Mouse (Mus musculus) cortical plate, adult 2 months (tissue): ENCODE measurements around the gene Ubac2. TPM values are rescaled to one million over a fixed set of nuclear protein-coding genes. Genes with fewer than 3 reads are reported as not detected.

ENCODE experiments used
- H3K27ac ChIP-seq: fragments of 200-500 bp; 2 replicates; pipeline ENCODE4 v1.5.1; 2012; ENCODE audit warnings: low read length, control low read depth, inconsistent platforms; ENCODE audit not compliant: insufficient read depth
- H3K4me1 ChIP-seq: fragments of 200-500 bp; 2 replicates; pipeline ENCODE4 v1.6.1; 2011; ENCODE audit warnings: low read length; ENCODE audit not compliant: control insufficient read depth, insufficient read depth
- H3K4me3 ChIP-seq: fragments of 200-500 bp; 2 replicates; pipeline ENCODE4 v1.5.1; 2011; ENCODE audit warnings: mild to moderate bottlenecking, low read length, control low read depth; ENCODE audit not compliant: insufficient read depth
- CTCF ChIP-seq: fragments of 200-500 bp; IDR thresholded peaks from 2 replicates; pipeline ENCODE4 v1.5.1; 2011; ENCODE audit warnings: mild to moderate bottlenecking, control low read depth, low read length; ENCODE audit not compliant: insufficient read depth; ENCODE audit errors: extremely low read depth
- POLR2A ChIP-seq: fragments of 200-500 bp; IDR thresholded peaks from 2 replicates; pipeline ENCODE4 v1.6.1; 2011; ENCODE audit warnings: mild to moderate bottlenecking, low read length, control low read depth; ENCODE audit not compliant: insufficient read depth; ENCODE audit errors: extremely low read depth
- polyA plus RNA-seq: library from polyadenylated mRNA; depleted of rRNA; stranded (reverse); fragments of >200 nt; gene quantifications from 2 replicates; pipeline ENCODE4 v1.2.3, GENCODE M21; 2012

The Ubac2 gene
- polyA plus RNA-seq, 1 experiment = 41.5 TPM

DNA sequence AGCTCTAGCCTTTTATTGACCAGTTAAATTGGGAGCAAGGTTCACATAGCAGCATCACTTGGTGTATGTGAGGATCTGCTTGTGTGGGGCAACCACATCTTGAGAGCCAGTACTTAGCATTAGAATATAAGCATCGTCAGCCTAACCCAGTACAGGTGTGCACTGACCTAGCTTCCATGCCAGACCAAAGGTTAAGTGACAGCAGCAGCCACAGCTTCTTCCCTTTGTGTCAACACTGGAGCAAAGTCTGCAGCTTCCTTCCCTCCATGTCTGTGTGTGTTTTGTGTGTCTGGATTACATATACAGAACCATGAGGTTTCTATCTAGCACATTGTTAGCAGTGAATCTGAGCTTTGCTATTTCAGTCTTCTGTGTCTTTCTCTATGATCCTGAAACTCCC, 103.1 kb downstream of the Ubac2 start:
- H3K4me3 ChIP-seq = no peak overlapping the region
- TF ChIP-seq CTCF (no peak), POLR2A (no peak)
- no peak overlapping the region for H3K27ac ChIP-seq
- H3K4me1 ChIP-seq = 0 out of 2 replicates have a peak, but pooled peaks cover 2% of the 10 kb centered on the region

- Histone ChIP-seq H3K27ac (no peak overlapping the region), H3K4me1 (0 out of 2 replicates have a peak, but pooled peaks cover 2% of the 10 kb centered on the region), H3K4me3 (no peak overlapping the region)
- TF ChIP-seq CTCF (no peak), POLR2A (no peak)
Observed at GRCm38 (mm10) chr14:121983009-121983933, 104.9 kb downstream of the Ubac2 start.

DNA sequence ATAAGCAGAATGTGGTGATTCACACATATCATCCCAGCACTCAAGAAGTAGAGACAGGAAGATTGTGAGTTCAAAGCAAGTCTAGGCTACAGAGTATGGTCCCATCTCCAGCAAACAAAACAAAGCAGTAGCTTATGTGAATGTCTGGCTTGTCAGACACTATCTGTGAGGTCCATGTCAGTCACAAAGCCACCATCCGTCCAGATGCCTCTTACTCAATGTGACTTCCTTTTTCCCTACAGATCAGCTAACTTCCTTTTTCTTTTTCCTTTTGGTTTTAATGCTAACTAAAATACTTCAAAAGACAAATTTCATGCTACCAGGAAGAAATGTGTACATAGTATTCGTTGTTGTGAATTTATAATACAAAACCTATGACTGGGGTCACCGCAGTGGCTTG, 107.1 kb downstream of the Ubac2 start:
- 0 out of 2 replicates have a peak, but pooled peaks cover 2% of the 10 kb centered on the region for H3K4me1 ChIP-seq
- no peak for TF ChIP-seq CTCF
- no peak for TF ChIP-seq POLR2A
- no peak overlapping the region for H3K27ac ChIP-seq
- H3K4me3 ChIP-seq = no peak overlapping the region

DNA sequence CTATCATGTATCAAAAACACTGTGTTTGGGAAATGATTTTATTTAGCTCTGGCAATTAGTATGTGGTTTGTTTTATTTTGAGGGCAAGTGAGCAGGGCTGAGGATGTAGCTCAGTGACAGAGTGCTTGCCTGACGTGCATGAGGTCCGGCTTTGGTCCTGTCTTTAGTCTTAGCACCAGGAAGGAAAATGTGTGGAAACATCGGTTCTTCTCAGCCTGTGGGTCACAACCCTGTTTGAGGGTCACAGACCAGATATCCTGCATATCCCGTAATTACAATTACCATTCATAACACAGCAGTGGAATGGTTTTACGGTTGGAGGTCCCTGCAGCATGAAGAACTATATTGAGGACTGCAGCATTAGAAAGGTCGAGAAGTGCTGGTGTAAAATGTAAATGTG, 107.6 kb downstream of the Ubac2 start:
- no peak overlapping the region for H3K4me3 ChIP-seq
- no peak overlapping the region for H3K27ac ChIP-seq
- 0 out of 2 replicates have a peak, but pooled peaks cover 2% of the 10 kb centered on the region for H3K4me1 ChIP-seq
- TF ChIP-seq POLR2A (no peak), CTCF (no peak)

DNA sequence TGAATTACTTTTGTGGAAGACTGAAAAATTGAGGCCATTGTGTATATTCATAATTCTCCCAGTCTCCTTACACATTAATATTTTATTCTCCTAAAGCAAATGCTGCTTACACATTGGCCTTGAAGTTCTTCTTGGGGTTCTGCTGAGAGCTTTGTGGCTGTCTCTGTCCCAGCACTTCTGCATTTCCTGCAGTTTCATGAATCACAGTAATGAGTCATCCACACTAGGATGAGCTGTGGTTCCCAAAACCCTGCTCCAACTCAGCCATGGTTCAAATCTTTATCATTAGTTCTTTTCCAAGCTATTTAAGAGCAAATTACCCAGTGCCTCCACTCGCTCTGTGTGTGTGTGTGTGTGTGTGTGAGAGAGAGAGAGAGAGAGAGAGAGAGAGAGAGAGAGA, 108.9 kb downstream of the Ubac2 start:
- Histone ChIP-seq H3K4me3 (no peak overlapping the region), H3K27ac (no peak overlapping the region), H3K4me1 (peaks cover 3% of the 10 kb centered on the region)
- TF ChIP-seq CTCF (no peak), POLR2A (no peak)

DNA sequence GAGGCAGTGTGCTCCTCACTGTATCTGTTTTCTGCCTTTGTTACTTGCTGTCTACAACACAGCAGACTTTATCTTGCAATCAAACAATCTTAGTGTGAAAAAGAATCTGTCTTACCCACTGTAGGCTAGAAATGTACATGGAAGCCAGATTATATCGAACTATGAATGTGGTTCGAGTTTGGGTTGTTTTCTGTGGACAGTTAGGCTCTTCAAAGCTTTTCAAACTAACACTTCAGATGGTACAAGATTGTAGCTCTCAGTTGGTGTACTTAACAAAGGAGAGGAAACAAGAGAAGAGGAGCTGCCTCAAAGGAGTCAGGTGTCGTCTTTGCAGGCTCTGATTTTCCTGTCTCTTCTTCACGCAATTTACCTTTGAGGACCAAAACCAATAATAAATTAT, 109.3 kb downstream of the Ubac2 start:
- H3K4me1 ChIP-seq = peaks cover 5% of the 10 kb centered on the region
- TF ChIP-seq POLR2A = no peak
- no peak for TF ChIP-seq CTCF
- no peak overlapping the region for H3K27ac ChIP-seq
- no peak overlapping the region for H3K4me3 ChIP-seq

DNA sequence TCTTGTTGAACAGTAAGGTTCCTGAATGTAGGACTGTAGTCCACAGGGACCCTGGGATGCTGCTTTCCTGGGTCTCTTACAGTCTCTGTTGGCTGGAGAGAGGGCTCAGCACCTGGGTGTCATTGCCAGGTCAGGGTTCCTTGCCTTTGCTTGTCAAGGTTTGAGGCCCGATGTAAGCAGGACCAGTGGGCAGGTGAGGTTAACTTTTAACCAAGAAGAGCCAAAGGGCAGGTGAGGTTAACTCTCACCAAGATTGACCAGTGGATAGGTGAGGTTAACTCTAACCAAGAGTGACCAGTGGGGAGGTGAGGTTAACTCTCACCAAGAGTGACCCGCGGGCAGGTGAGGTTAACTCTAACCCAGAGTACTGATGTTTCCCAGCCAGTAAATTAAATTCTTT, 110.9 kb downstream of the Ubac2 start:
- TF ChIP-seq POLR2A (no peak), CTCF (no peak)
- Histone ChIP-seq H3K4me1 (peaks cover 5% of the 10 kb centered on the region), H3K4me3 (no peak overlapping the region)

DNA sequence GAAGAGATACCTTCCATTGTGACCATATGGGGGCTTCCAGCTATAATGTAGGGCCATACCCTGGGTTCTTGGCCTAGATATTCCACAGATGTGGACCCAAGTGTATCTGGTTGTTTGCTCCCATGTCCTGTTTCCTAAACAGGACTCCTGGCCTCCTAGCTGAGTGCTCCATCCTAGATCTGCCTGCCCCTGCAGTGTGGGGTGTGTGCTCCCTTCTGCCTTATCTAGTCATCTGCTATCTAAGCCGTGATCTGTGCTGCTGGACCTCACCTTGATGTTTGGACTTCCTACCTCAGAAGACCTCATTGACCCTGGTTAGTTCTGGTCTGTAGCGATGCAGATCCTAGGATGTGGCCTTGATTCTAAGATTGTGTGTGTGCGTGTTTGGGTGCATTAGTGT, 111.4 kb downstream of the Ubac2 start:
- H3K4me1 ChIP-seq = peaks cover 5% of the 10 kb centered on the region
- TF ChIP-seq CTCF = no peak
- no peak for TF ChIP-seq POLR2A
- H3K4me3 ChIP-seq = no peak overlapping the region

More for the DNA sequence above, 110.9 kb downstream of the Ubac2 start:
- H3K27ac ChIP-seq = no peak overlapping the region

DNA sequence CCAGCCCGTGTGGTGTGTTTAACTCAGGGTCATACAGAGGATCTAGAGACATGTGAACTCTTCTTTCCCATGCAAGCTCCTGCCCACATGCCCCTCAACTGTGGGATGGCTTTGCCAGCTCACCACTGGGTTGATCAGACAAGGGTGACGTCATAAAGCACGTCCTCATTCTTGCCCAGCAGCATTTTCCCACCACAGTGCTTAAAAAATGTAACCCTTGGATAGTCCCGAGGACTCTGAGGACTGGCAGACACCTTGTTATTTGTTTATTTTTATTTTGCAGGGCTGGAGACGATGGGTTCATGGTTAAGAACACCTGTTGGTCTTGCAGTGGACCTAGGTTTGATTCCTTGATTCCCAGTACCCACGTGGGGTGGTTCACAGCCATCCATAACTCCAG, 112.5 kb downstream of the Ubac2 start:
- Histone ChIP-seq H3K27ac (no peak overlapping the region), H3K4me1 (peaks cover 5% of the 10 kb centered on the region), H3K4me3 (no peak overlapping the region)
- TF ChIP-seq POLR2A = no peak
- no peak for TF ChIP-seq CTCF

More for the DNA sequence above, 111.4 kb downstream of the Ubac2 start:
- no peak overlapping the region for H3K27ac ChIP-seq

DNA sequence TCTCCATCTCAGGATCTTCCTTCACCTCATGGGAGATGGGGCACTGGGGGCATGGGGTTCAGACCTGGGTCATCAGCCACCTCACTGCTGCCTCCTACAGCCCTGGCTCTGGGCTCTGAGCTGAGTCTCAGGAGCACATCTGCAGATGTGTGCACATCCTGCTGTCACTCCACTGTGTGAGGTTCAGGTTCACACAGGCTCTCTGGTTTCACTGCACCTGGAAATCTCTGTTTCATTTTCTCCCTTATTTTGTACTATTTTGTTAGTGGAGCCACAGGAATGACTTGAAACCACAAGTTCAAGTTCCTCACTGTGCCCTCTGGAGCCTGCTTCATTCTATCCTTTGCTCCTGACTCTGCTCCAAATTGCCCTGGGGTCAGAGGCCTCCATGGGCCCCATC, 113.5 kb downstream of the Ubac2 start:
- TF ChIP-seq POLR2A = no peak
- TF ChIP-seq CTCF = no peak
- Histone ChIP-seq H3K4me1 (peaks cover 3% of the 10 kb centered on the region), H3K4me3 (no peak overlapping the region), H3K27ac (no peak overlapping the region)
